ENCODE assay signal across 11 mouse cellular contexts in the genomic region with DNA sequence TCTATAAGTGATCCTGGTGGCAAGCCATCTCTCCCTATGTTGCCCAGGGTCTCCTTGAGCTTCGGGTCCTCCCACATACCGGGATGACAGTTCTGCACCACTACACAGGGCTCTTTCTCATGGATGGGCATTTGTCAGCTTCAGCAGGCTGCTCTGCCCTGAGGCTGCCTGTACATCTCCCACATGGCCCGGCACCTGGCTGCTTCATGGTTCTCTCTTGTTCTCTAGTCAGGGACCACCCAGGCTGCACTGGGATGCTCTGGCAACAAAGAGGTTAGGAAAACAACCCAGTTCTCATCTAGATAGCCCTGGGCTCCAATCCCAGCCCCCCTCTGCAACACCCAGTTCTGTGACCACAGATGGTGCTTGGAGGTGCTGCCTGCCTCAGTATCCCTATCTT.
DNase-seq lines count a peak whose midpoint lies in the region; ATAC-seq and TF ChIP-seq lines count a peak whose summit lies in the region.
"Had no signal": no experiment of that assay in that cellular context is flagged by ENCODE, and none has a peak within 500 bp of the region (broad histone marks: within the 10 kb centered on the region; RNA-seq: fewer than 3 reads in every experiment).

No protein-coding gene starts in this region.

- no peak for DNase-seq in layer of hippocampus, adult 2 months (ENCODE audit: low spot score in 2 of 2)
- no peak for DNase-seq in layer of hippocampus, adult 18-20 months (ENCODE audit: low spot score in 2 of 2)
- DNase-seq in forebrain, embryonic 14.5 days (ENCODE audit: low spot score) = peak; percentile 58
- DNase-seq in retina, embryonic 14.5 days (ENCODE audit: low spot score) = peak; percentile 59
- DNase-seq in ovary, postnatal 36 days (ENCODE audit: low spot score) = no peak
- DNase-seq in thymus, postnatal 0 days (ENCODE audit: low spot score) = no peak
- DNase-seq in spleen, postnatal 36 days (ENCODE audit: low spot score in 2 of 2) = no peak
- DNase-seq: cerebellum, adult 8-10 months; right cerebral cortex, postnatal 4 days had no signal

- H3K4me2 ChIP-seq in forebrain, embryonic 14.5 days (ENCODE audit: low read length) = no peak overlapping the region
- no peak overlapping the region for H3K4me2 ChIP-seq in limb, embryonic 15.5 days

- peak overlapping the region; percentile 76; the same call in 1 of the 2 replicates for H3K27ac ChIP-seq in layer of hippocampus, adult 2 months
- peak overlapping the region; percentile 87 for H3K27ac ChIP-seq in forebrain, embryonic 14.5 days (ENCODE audit: low read depth, low read length)
- 0 out of 2 replicates have a peak overlapping the region, but pooled peaks have one; percentile 85 for H3K27ac ChIP-seq in limb, embryonic 15.5 days

- ATAC-seq in forebrain, embryonic 14.5 days = peak; percentile 40; the same call in 1 of the 2 replicates
- no peak for ATAC-seq in limb, embryonic 15.5 days (ENCODE audit: insufficient number of reproducible peaks, low FRiP score, low TSS enrichment, low read depth)

- WGBS in forebrain, embryonic 14.5 days = 52% methylated on average over 3 of the region's 3 CpGs
- 39% methylated on average over 3 of the region's 3 CpGs for WGBS in limb, embryonic 15.5 days

- H3K27me3 ChIP-seq in forebrain, embryonic 14.5 days (replicated peaks; ENCODE audit: control insufficient read depth, insufficient read depth, low read length) = no peaks in the 10 kb centered on the region
- H3K27me3 ChIP-seq in limb, embryonic 15.5 days = no peaks in the 10 kb centered on the region
- H3K27me3 ChIP-seq: CH12.LX had no signal

- no peak overlapping the region for H3K4me3 ChIP-seq in layer of hippocampus, adult 2 months
- H3K4me3 ChIP-seq in forebrain, embryonic 14.5 days (ENCODE audit: low read depth, low read length) = no peak overlapping the region
- no peak overlapping the region for H3K4me3 ChIP-seq in limb, embryonic 15.5 days

- H3K9ac ChIP-seq in forebrain, embryonic 14.5 days (ENCODE audit: low read length) = no peak overlapping the region
- no peak overlapping the region for H3K9ac ChIP-seq in limb, embryonic 15.5 days

- H3K36me3 ChIP-seq in forebrain, embryonic 14.5 days (ENCODE audit: control insufficient read depth, insufficient read depth, low read length) = peaks cover 53% of the 10 kb centered on the region
- peaks cover 50% of the 10 kb centered on the region for H3K36me3 ChIP-seq in limb, embryonic 15.5 days

- peaks cover 30% of the 10 kb centered on the region for H3K4me1 ChIP-seq in forebrain, embryonic 14.5 days (ENCODE audit: control insufficient read depth, insufficient read depth, low read length)
- H3K4me1 ChIP-seq in limb, embryonic 15.5 days = peaks cover 68% of the 10 kb centered on the region

- TF ChIP-seq CTCF in layer of hippocampus, adult 2 months (conservative IDR thresholded peaks at IDR 0.05) = no peak

- no peaks in the 10 kb centered on the region for H3K9me3 ChIP-seq in forebrain, embryonic 14.5 days (replicated peaks; ENCODE audit: control insufficient read depth, low read length)
- no peaks in the 10 kb centered on the region for H3K9me3 ChIP-seq in limb, embryonic 15.5 days

Comparison
In these comparisons a context has a peak if more than half of its experiments do, and no peak if none do; other contexts are left out.
1. DNase-seq: peak in forebrain, embryonic 14.5 days (single experiment) and retina, embryonic 14.5 days (single experiment); none in layer of hippocampus, adult 2 months (0 of 2), layer of hippocampus, adult 18-20 months (0 of 2), ovary, postnatal 36 days (single experiment), thymus, postnatal 0 days (single experiment) and spleen, postnatal 36 days (0 of 2).
2. Peak in every context shown above with its lines, with median percentiles within 50 percentile points of each other: H3K27ac ChIP-seq.